Comparison of ENCODE assay signal across 31 mouse cellular contexts in the genomic region with DNA sequence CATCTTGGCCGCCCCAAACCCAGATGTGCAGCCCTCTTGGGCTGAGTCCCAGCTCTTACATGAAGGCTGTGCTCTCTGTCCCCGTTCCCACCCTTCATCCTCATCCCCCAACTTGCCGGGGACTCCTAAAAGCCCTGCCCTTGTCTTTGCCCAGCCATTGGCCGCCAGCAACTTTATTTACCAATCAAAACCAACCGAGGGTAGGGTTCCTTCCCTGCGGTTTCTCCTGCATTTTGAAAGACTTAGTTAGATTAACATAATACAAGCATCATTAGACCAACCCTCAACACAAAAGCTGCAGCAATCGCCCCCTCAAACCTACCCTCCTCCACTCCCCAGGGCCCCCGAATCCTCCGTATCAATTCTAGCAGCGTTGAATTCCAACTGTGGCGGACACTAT. TPM values are rescaled to one million over a fixed set of nuclear protein-coding genes. Genes with fewer than 3 reads are reported as not detected.
DNase-seq lines count a peak whose midpoint lies in the region; ATAC-seq and TF ChIP-seq lines count a peak whose summit lies in the region.
"Had no signal": no experiment of that assay in that cellular context is flagged by ENCODE, and none has a peak within 500 bp of the region (broad histone marks: within the 10 kb centered on the region; RNA-seq: fewer than 3 reads in every experiment).

No protein-coding gene starts in this region.

- H3K4me2 ChIP-seq in forebrain, embryonic 11.5 days (ENCODE audit: low read depth, low read length, severe bottlenecking) = peak overlapping the region; percentile 9; the same call in 1 of the 2 replicates
- H3K4me2 ChIP-seq in forebrain, embryonic 16.5 days (ENCODE audit: low read length) = no peak overlapping the region; the same call in 1 of the 2 replicates
- H3K4me2 ChIP-seq in midbrain, embryonic 12.5 days (replicated peaks) = peak overlapping the region; percentile 19; the same call in 1 of the 2 replicates
- H3K4me2 ChIP-seq in midbrain, embryonic 16.5 days (ENCODE audit: low read length) = no peak overlapping the region
- H3K4me2 ChIP-seq in forebrain, embryonic 15.5 days (replicated peaks) = 0 out of 2 replicates have a peak overlapping the region, but pooled peaks have one; percentile 3
- H3K4me2 ChIP-seq: kidney, embryonic 15.5 days; limb, embryonic 12.5 days; liver, embryonic 11.5 days had no signal

- no peak for DNase-seq in forebrain, embryonic 11.5 days (ENCODE audit: low spot score)
- DNase-seq in ES-E14 (ENCODE audit: low read depth, low spot score) = peak; percentile 57
- DNase-seq in kidney, adult 8-10 months = no peak
- DNase-seq in urinary bladder, postnatal 4 days (ENCODE audit: low spot score in 2 of 2) = no peak
- DNase-seq: adrenal gland, postnatal 14 days; cerebellum, adult 2 months; cerebellum, postnatal 25 days; heart, postnatal 4 days; kidney, postnatal 36 days; layer of hippocampus, postnatal 36 days; liver, postnatal 0 days; thymus, adult 2 months had no signal

- H3K27me3 ChIP-seq in forebrain, embryonic 11.5 days (ENCODE audit: control insufficient read depth, insufficient read depth, low read length) = peaks cover 28% of the 10 kb centered on the region
- peaks cover 19% of the 10 kb centered on the region for H3K27me3 ChIP-seq in forebrain, embryonic 16.5 days (replicated peaks; ENCODE audit: control insufficient read depth, insufficient read depth, low read length)
- H3K27me3 ChIP-seq in midbrain, embryonic 12.5 days = peaks cover 86% of the 10 kb centered on the region
- H3K27me3 ChIP-seq in midbrain, embryonic 16.5 days (ENCODE audit: control insufficient read depth, insufficient read depth, low read depth, low read length) = peaks cover 36% of the 10 kb centered on the region
- H3K27me3 ChIP-seq in forebrain, embryonic 15.5 days = peaks cover 39% of the 10 kb centered on the region

- H3K27ac ChIP-seq in forebrain, embryonic 11.5 days (ENCODE audit: low read depth, low read length) = no peak overlapping the region
- no peak overlapping the region for H3K27ac ChIP-seq in forebrain, embryonic 16.5 days (ENCODE audit: low read length)
- no peak overlapping the region for H3K27ac ChIP-seq in midbrain, embryonic 12.5 days (replicated peaks)
- H3K27ac ChIP-seq in midbrain, embryonic 16.5 days (ENCODE audit: low read length) = no peak overlapping the region
- peak overlapping the region; percentile 86 for H3K27ac ChIP-seq in ES-E14 (ENCODE audit: insufficient read depth, low read depth, low read length, poor library complexity, severe bottlenecking)
- no peak overlapping the region for H3K27ac ChIP-seq in forebrain, embryonic 15.5 days (replicated peaks)
- H3K27ac ChIP-seq: heart, embryonic 10.5 days; kidney, embryonic 15.5 days; limb, embryonic 12.5 days; macrophage had no signal

- 3% methylated on average over 11 of the region's 11 CpGs for WGBS in forebrain, embryonic 11.5 days
- 2% methylated on average over 11 of the region's 11 CpGs for WGBS in forebrain, embryonic 16.5 days
- 3% methylated on average over 11 of the region's 11 CpGs for WGBS in midbrain, embryonic 12.5 days
- 3% methylated on average over 11 of the region's 11 CpGs for WGBS in midbrain, embryonic 16.5 days
- WGBS in forebrain, embryonic 15.5 days = 4% methylated on average over 11 of the region's 11 CpGs

- H3K9ac ChIP-seq in forebrain, embryonic 11.5 days (ENCODE audit: low read length) = no peak overlapping the region
- H3K9ac ChIP-seq in forebrain, embryonic 16.5 days (replicated peaks; ENCODE audit: low read depth, low read length) = no peak overlapping the region
- no peak overlapping the region for H3K9ac ChIP-seq in midbrain, embryonic 12.5 days (replicated peaks)
- no peak overlapping the region for H3K9ac ChIP-seq in midbrain, embryonic 16.5 days (ENCODE audit: low read depth, low read length)
- peak overlapping the region; percentile 70; the same call in 1 of the 2 replicates for H3K9ac ChIP-seq in ES-E14 (ENCODE audit: insufficient read depth, low read depth, low read length, poor library complexity, severe bottlenecking)
- H3K9ac ChIP-seq in forebrain, embryonic 15.5 days (replicated peaks) = no peak overlapping the region
- H3K9ac ChIP-seq: kidney, embryonic 15.5 days; limb, embryonic 12.5 days; liver, postnatal 0 days had no signal

- in situ Hi-C loops in ES-E14 (cut with MboI; ENCODE audit: low sequenced_read_pairs in 2 of 2, unreplicated experiment in 2 of 2) = no loop called here

- H3K36me3 ChIP-seq in forebrain, embryonic 11.5 days (ENCODE audit: control insufficient read depth, insufficient read depth, low read length) = no peaks in the 10 kb centered on the region
- no peaks in the 10 kb centered on the region for H3K36me3 ChIP-seq in forebrain, embryonic 16.5 days (ENCODE audit: control insufficient read depth, insufficient read depth)
- H3K36me3 ChIP-seq in midbrain, embryonic 12.5 days = no peaks in the 10 kb centered on the region
- no peaks in the 10 kb centered on the region for H3K36me3 ChIP-seq in midbrain, embryonic 16.5 days (ENCODE audit: control insufficient read depth, insufficient read depth, low read length)
- H3K36me3 ChIP-seq in ES-E14 (ENCODE audit: control insufficient read depth, insufficient read depth, low read length, poor library complexity, severe bottlenecking) = no peaks in the 10 kb centered on the region
- H3K36me3 ChIP-seq in forebrain, embryonic 15.5 days = no peaks in the 10 kb centered on the region
- H3K36me3 ChIP-seq: heart, embryonic 10.5 days; kidney, embryonic 15.5 days; limb, embryonic 12.5 days had no signal

- no peaks in the 10 kb centered on the region for H3K9me3 ChIP-seq in forebrain, embryonic 11.5 days (ENCODE audit: control insufficient read depth, low read length)
- no peaks in the 10 kb centered on the region for H3K9me3 ChIP-seq in forebrain, embryonic 16.5 days (ENCODE audit: control insufficient read depth, low read length)
- no peaks in the 10 kb centered on the region for H3K9me3 ChIP-seq in midbrain, embryonic 12.5 days
- H3K9me3 ChIP-seq in midbrain, embryonic 16.5 days (replicated peaks; ENCODE audit: control insufficient read depth, low read length, poor library complexity, severe bottlenecking) = no peaks in the 10 kb centered on the region
- no peaks in the 10 kb centered on the region for H3K9me3 ChIP-seq in ES-E14 (ENCODE audit: control insufficient read depth, insufficient read depth, low read depth, low read length)
- no peaks in the 10 kb centered on the region for H3K9me3 ChIP-seq in forebrain, embryonic 15.5 days
- H3K9me3 ChIP-seq: heart, embryonic 10.5 days; kidney, embryonic 15.5 days; limb, embryonic 12.5 days had no signal

- H3K4me1 ChIP-seq in forebrain, embryonic 11.5 days (replicated peaks; ENCODE audit: control insufficient read depth, insufficient read depth, low read length) = peaks cover 6% of the 10 kb centered on the region; the same call in 1 of the 2 replicates
- peaks cover 27% of the 10 kb centered on the region for H3K4me1 ChIP-seq in forebrain, embryonic 16.5 days (replicated peaks; ENCODE audit: control insufficient read depth, insufficient read depth, low read length)
- H3K4me1 ChIP-seq in midbrain, embryonic 12.5 days = peaks cover 40% of the 10 kb centered on the region
- H3K4me1 ChIP-seq in midbrain, embryonic 16.5 days (ENCODE audit: control insufficient read depth, insufficient read depth, low read length) = peaks cover 9% of the 10 kb centered on the region
- H3K4me1 ChIP-seq in ES-E14 (ENCODE audit: control insufficient read depth in 2 of 2, insufficient read depth in 2 of 2, low read length in 2 of 2, poor library complexity in 1 of 2) = peaks cover 7 to 37% of the 10 kb centered on the region in 2 experiments; a peak in 3 of 4 replicates
- peaks cover 35% of the 10 kb centered on the region for H3K4me1 ChIP-seq in forebrain, embryonic 15.5 days
- H3K4me1 ChIP-seq: heart, embryonic 10.5 days had no signal

- no peak overlapping the region for H3K4me3 ChIP-seq in forebrain, embryonic 11.5 days (ENCODE audit: low read depth, low read length)
- no peak overlapping the region for H3K4me3 ChIP-seq in forebrain, embryonic 16.5 days (replicated peaks; ENCODE audit: low read length)
- no peak overlapping the region for H3K4me3 ChIP-seq in midbrain, embryonic 12.5 days
- H3K4me3 ChIP-seq in midbrain, embryonic 16.5 days (ENCODE audit: low read depth, low read length) = no peak overlapping the region
- peak overlapping the region; percentile 77 to 78 for H3K4me3 ChIP-seq in ES-E14 (ENCODE audit: insufficient read depth in 1 of 2, low read depth in 1 of 2, low read length in 2 of 2, poor library complexity in 1 of 2, severe bottlenecking in 1 of 2)
- H3K4me3 ChIP-seq in forebrain, embryonic 15.5 days = no peak overlapping the region
- H3K4me3 ChIP-seq: heart, embryonic 10.5 days; kidney, embryonic 15.5 days; limb, embryonic 12.5 days had no signal

- ATAC-seq in forebrain, embryonic 11.5 days (replicated peaks; ENCODE audit: low FRiP score) = no peak
- ATAC-seq in forebrain, embryonic 16.5 days = no peak
- no peak for ATAC-seq in midbrain, embryonic 12.5 days (ENCODE audit: low FRiP score, low read depth)
- ATAC-seq in midbrain, embryonic 16.5 days = no peak
- no peak for ATAC-seq in forebrain, embryonic 15.5 days (replicated peaks)
- ATAC-seq: intestine, postnatal 0 days; liver, postnatal 0 days; lung, postnatal 0 days had no signal

TF ChIP-seq in ES-E14, 5 proteins besides CTCF, POLR2A, EP300 and RAD21 (continues in another document):
- no peak for TF ChIP-seq MAFK (IDR thresholded peaks at IDR 0.05; ENCODE audit: insufficient read depth, low read depth, low read length)
- no peak for TF ChIP-seq ZC3H11A (IDR thresholded peaks at IDR 0.05; ENCODE audit: borderline replicate concordance, low read depth, low read length)
- TF ChIP-seq ZNF384 (IDR thresholded peaks at IDR 0.05; ENCODE audit: low read depth, low read length) = no peak
- no peak for TF ChIP-seq HCFC1 (IDR thresholded peaks at IDR 0.05; ENCODE audit: borderline replicate concordance, insufficient read depth, low read length)

RNA-seq across cellular contexts. Expression of a gene that starts 11.3 kb away (rescaled TPM):
- not detected in 2 replicates for polyA plus RNA-seq in forebrain, embryonic 11.5 days (2014; fragmentation: Nextera tagmentation; extraction: Ambion mirVana)
- not detected in 2 replicates for polyA plus RNA-seq in forebrain, embryonic 16.5 days (2015; fragmentation: Nextera tagmentation; extraction: Ambion mirVana)
- not detected in 2 replicates for polyA plus RNA-seq in midbrain, embryonic 12.5 days (2016; fragmentation: Nextera tagmentation; extraction: Ambion mirVana)
- polyA plus RNA-seq in midbrain, embryonic 16.5 days (2015; fragmentation: Nextera tagmentation; extraction: Ambion mirVana) = not detected in 2 replicates
- total RNA-seq in ES-E14 (2012; rRNA removed) = 1.3 TPM in 1 of 2 replicates, not detected in the other
- not detected in 2 replicates for polyA plus RNA-seq in forebrain, embryonic 15.5 days (2015; fragmentation: Nextera tagmentation; extraction: Ambion mirVana)
- total RNA-seq: adrenal gland, postnatal 14 days; gastrocnemius, adult 8-10 months; heart, postnatal 4 days; layer of hippocampus, adult 8-10 months; layer of hippocampus, postnatal 36 days; left cerebral cortex, postnatal 14 days; MEL had no signal
- polyA plus RNA-seq: cerebellum, adult 2 months; embryonic facial prominence, embryonic 14.5 days; gonadal fat pad, adult 2 months; heart, embryonic 10.5 days; heart, embryonic 16.5 days; intestine, postnatal 0 days; kidney, embryonic 15.5 days; limb, embryonic 12.5 days; liver, embryonic 11.5 days; liver, postnatal 0 days; lung, postnatal 0 days; macrophage; stomach, embryonic 14.5 days; thymus, adult 2 months had no signal

RNA-seq across cellular contexts. Expression of a gene that starts 35.2 kb away (rescaled TPM):
- 14.4 and 15.7 TPM in 2 replicates for polyA plus RNA-seq in forebrain, embryonic 11.5 days (2014; fragmentation: Nextera tagmentation; extraction: Ambion mirVana)
- 15.8 and 19.2 TPM in 2 replicates for polyA plus RNA-seq in forebrain, embryonic 16.5 days (2015; fragmentation: Nextera tagmentation; extraction: Ambion mirVana)
- polyA plus RNA-seq in midbrain, embryonic 12.5 days (2016; fragmentation: Nextera tagmentation; extraction: Ambion mirVana) = 16.1 and 19.5 TPM in 2 replicates
- 27.5 and 29.4 TPM in 2 replicates for polyA plus RNA-seq in midbrain, embryonic 16.5 days (2015; fragmentation: Nextera tagmentation; extraction: Ambion mirVana)
- 7.1 and 11.6 TPM in 2 replicates for total RNA-seq in ES-E14 (2012; rRNA removed)
- polyA plus RNA-seq in forebrain, embryonic 15.5 days (2015; fragmentation: Nextera tagmentation; extraction: Ambion mirVana) = 14.7 and 15.7 TPM in 2 replicates
- total RNA-seq: MEL had no signal
- polyA plus RNA-seq: macrophage had no signal

Comparison
In these comparisons a context has a peak if more than half of its experiments do, and no peak if none do; other contexts are left out.
1. H3K4me2 ChIP-seq: peak in forebrain, embryonic 11.5 days (single experiment), midbrain, embryonic 12.5 days (single experiment) and forebrain, embryonic 15.5 days (single experiment); none in forebrain, embryonic 16.5 days (single experiment) and midbrain, embryonic 16.5 days (single experiment).
2. H3K4me3 ChIP-seq: peak in ES-E14 (2 of 2); none in forebrain, embryonic 11.5 days (single experiment), forebrain, embryonic 16.5 days (single experiment), midbrain, embryonic 12.5 days (single experiment), midbrain, embryonic 16.5 days (single experiment) and forebrain, embryonic 15.5 days (single experiment).